Mouse (Mus musculus): ENCODE measurements around the gene Cr2.

- TF ChIP-seq CTCF (IDR thresholded peaks at IDR 0.05; ENCODE audit: borderline replicate concordance, extremely low read depth, insufficient read depth, insufficient read length) (no peak), POLR2A (IDR thresholded peaks at IDR 0.05; ENCODE audit: borderline replicate concordance, extremely low read depth, insufficient read depth, insufficient read length, poor library complexity, severe bottlenecking) (no peak)
Observed at GRCm38 (mm10) chr1:195131675-195132015, 44.9 kb downstream of the Cr2 start.

Data from brain, embryonic 14.5 days (tissue).